Mouse (Mus musculus): ENCODE data around the gene Nme2. TPM values are rescaled to one million over a fixed set of nuclear protein-coding genes. Genes with fewer than 3 reads are reported as not detected.

Gene Nme2
- polyA plus RNA-seq, 1 experiment from 2014 or later = 395 TPM

DNA sequence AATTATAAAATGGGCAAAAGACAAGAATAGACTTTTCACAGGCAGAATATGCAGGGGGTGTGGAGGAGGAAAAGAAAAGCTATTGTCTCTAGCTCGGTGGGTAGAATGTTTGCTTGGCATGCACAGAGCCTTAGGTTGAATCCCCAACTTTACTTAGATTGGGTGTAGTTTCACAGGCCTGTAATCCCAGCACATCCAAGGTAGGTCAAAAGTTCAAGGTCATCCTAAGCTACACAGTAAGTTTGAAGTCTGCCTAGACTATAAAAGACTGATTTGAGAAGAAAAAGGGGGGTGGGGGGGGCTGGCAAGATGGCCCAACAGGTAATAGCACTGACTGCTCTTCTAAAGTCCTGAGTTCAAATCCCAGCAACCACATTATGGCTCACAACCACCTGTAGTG lies 13.7 kb upstream of the Nme2 start:
- Histone ChIP-seq H3K4me2 (ENCODE audit: low read depth, low read length) (no peak overlapping the region), H3K4me3 (ENCODE audit: low read depth, low read length) (no peak overlapping the region), H3K36me3 (ENCODE audit: control insufficient read depth, insufficient read depth, low read length) (peaks cover 10% of the 10 kb centered on the region), H3K27me3 (replicated peaks; ENCODE audit: control insufficient read depth, insufficient read depth, low read length) (no peaks in the 10 kb centered on the region), H3K9me3 (ENCODE audit: control insufficient read depth, low read length) (no peaks in the 10 kb centered on the region), H3K27ac (replicated peaks; ENCODE audit: low read depth, low read length) (no peak overlapping the region), H3K4me1 (ENCODE audit: control insufficient read depth, insufficient read depth, low read length) (peaks cover 9% of the 10 kb centered on the region), H3K9ac (ENCODE audit: low read depth, low read length) (no peak overlapping the region)
- ATAC-seq (ENCODE audit: low read depth) (no peak), DNase-seq (ENCODE audit: low spot score) (no peak)
- WGBS = 83% methylated on average over 1 of the region's 1 CpGs

DNA sequence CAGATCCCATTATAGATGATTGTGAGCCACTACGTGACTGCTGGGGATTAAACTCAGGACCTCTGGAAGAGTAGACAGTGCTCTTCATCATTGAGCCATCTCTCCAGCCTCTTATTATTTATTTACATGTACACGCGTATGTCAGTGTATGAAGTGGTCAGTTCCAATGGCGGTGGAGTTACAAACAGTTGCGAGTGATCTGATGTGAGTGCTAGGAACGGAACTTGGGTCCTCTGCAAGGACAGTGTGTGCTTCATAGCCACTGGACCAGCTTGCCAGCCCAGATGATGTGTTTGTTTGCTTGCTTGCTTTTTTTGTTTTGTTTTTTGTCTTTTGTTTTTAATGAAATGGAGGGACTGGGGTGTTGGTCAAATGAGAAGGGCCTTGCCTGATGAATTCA lies 13.1 kb upstream of the Nme2 start:
- Histone ChIP-seq H3K9me3 (ENCODE audit: control insufficient read depth, low read length) (no peaks in the 10 kb centered on the region), H3K4me1 (ENCODE audit: control insufficient read depth, insufficient read depth, low read length) (peaks cover 9% of the 10 kb centered on the region), H3K9ac (ENCODE audit: low read depth, low read length) (peak overlapping the region; percentile 54; the same call in 1 of the 2 replicates), H3K27ac (replicated peaks; ENCODE audit: low read depth, low read length) (no peak overlapping the region), H3K4me3 (ENCODE audit: low read depth, low read length) (no peak overlapping the region), H3K27me3 (replicated peaks; ENCODE audit: control insufficient read depth, insufficient read depth, low read length) (no peaks in the 10 kb centered on the region), H3K36me3 (ENCODE audit: control insufficient read depth, insufficient read depth, low read length) (peaks cover 17% of the 10 kb centered on the region), H3K4me2 (ENCODE audit: low read depth, low read length) (peak overlapping the region; percentile 61; the same call in 1 of the 2 replicates)
- 89% methylated on average over 6 of the region's 6 CpGs for WGBS
- no peak for ATAC-seq (ENCODE audit: low read depth)
- no peak for DNase-seq (ENCODE audit: low spot score)

DNA sequence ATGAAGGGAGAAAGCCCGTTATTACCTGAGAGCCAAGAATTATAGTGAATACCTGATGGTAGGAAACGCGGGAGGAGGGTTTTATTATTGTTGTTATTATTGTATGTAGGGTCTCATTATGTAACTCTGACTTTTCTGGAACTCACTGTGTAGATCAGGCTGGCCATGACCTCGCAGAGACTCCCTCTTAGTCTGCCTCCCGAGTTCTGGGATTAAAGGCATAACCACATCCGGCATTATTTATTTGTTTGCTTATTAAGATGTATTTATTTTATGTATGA lies 12.7 kb upstream of the Nme2 start:
- peak overlapping the region; percentile 54 for H3K9ac ChIP-seq (ENCODE audit: low read depth, low read length)
- peak overlapping the region; percentile 65; the same call in 1 of the 2 replicates for H3K27ac ChIP-seq (replicated peaks; ENCODE audit: low read depth, low read length)
- ATAC-seq (ENCODE audit: low read depth) (no peak), DNase-seq (ENCODE audit: low spot score) (no peak)
- WGBS = 40% methylated on average over 6 of the region's 6 CpGs
- H3K4me3 ChIP-seq (ENCODE audit: low read depth, low read length) = peak overlapping the region; percentile 72
- H3K36me3 ChIP-seq (ENCODE audit: control insufficient read depth, insufficient read depth, low read length) = peaks cover 20% of the 10 kb centered on the region
- peaks cover 9% of the 10 kb centered on the region for H3K4me1 ChIP-seq (ENCODE audit: control insufficient read depth, insufficient read depth, low read length)
- no peaks in the 10 kb centered on the region for H3K27me3 ChIP-seq (replicated peaks; ENCODE audit: control insufficient read depth, insufficient read depth, low read length)
- H3K4me2 ChIP-seq (ENCODE audit: low read depth, low read length) = peak overlapping the region; percentile 61
- H3K9me3 ChIP-seq (ENCODE audit: control insufficient read depth, low read length) = no peaks in the 10 kb centered on the region

GRCm38 (mm10) chr11:93968005-93968847 lies 12.2 kb upstream of the Nme2 start, which contains the start of the genes Gm20390 and Nme1:
Gm20390 (minus strand) TSS chr11:93968293.
Nme1 (minus strand) TSS chr11:93968521.
- Histone ChIP-seq H3K9me3 (ENCODE audit: control insufficient read depth, low read length) (no peaks in the 10 kb centered on the region), H3K4me1 (ENCODE audit: control insufficient read depth, insufficient read depth, low read length) (peaks cover 9% of the 10 kb centered on the region), H3K36me3 (ENCODE audit: control insufficient read depth, insufficient read depth, low read length) (peaks cover 26% of the 10 kb centered on the region), H3K27ac (replicated peaks; ENCODE audit: low read depth, low read length) (peak within 1 kb of the TSS; percentile 70), H3K4me3 (ENCODE audit: low read depth, low read length) (peak within 1 kb of the TSS; percentile 72), H3K4me2 (ENCODE audit: low read depth, low read length) (peak within 1 kb of the TSS; percentile 61), H3K9ac (ENCODE audit: low read depth, low read length) (peak within 1 kb of the TSS; percentile 76), H3K27me3 (replicated peaks; ENCODE audit: control insufficient read depth, insufficient read depth, low read length) (no peaks in the 10 kb centered on the region)
- under 1% methylated on average over 37 of the region's 40 CpGs for WGBS
- DNase-seq (ENCODE audit: low spot score) (peak; percentile 99), ATAC-seq (ENCODE audit: low read depth) (peak; percentile 96)

DNA sequence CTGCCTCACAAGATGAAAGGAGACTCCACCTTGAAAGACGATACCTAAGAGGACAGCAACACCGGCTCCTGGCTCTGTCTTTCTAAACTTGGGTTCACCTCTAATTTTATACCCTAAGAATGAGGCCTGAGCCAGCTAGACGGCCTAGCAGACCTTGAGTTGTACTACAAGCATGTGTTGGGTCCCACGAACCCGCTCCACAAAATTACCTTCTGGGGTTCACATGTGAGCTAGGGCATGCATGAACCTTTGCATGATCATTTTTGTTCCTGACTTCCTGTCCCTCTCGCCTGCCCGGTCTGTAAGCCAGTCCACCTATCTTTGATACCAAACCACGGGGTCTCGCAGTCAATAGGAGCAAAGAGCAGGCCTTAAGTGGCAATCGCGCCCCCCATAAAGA lies 11.3 kb upstream of the Nme2 start:
- Histone ChIP-seq H3K27ac (replicated peaks; ENCODE audit: low read depth, low read length) (peak overlapping the region; percentile 70), H3K4me3 (ENCODE audit: low read depth, low read length) (peak overlapping the region; percentile 72), H3K9me3 (ENCODE audit: control insufficient read depth, low read length) (no peaks in the 10 kb centered on the region), H3K4me2 (ENCODE audit: low read depth, low read length) (peak overlapping the region; percentile 61), H3K9ac (ENCODE audit: low read depth, low read length) (peak overlapping the region; percentile 76), H3K27me3 (replicated peaks; ENCODE audit: control insufficient read depth, insufficient read depth, low read length) (no peaks in the 10 kb centered on the region), H3K36me3 (ENCODE audit: control insufficient read depth, insufficient read depth, low read length) (peaks cover 34% of the 10 kb centered on the region), H3K4me1 (ENCODE audit: control insufficient read depth, insufficient read depth, low read length) (peaks cover 9% of the 10 kb centered on the region)
- 5% methylated on average over 11 of the region's 11 CpGs for WGBS
- DNase-seq (ENCODE audit: low spot score) (no peak), ATAC-seq (ENCODE audit: low read depth) (no peak)

- H3K9ac ChIP-seq (ENCODE audit: low read depth, low read length) = no peak overlapping the region
- H3K4me1 ChIP-seq (ENCODE audit: control insufficient read depth, insufficient read depth, low read length) = peaks cover 9% of the 10 kb centered on the region
- H3K27me3 ChIP-seq (replicated peaks; ENCODE audit: control insufficient read depth, insufficient read depth, low read length) = no peaks in the 10 kb centered on the region
- H3K4me3 ChIP-seq (ENCODE audit: low read depth, low read length) = no peak overlapping the region
- no peak overlapping the region for H3K4me2 ChIP-seq (ENCODE audit: low read depth, low read length)
- ATAC-seq (ENCODE audit: low read depth) = no peak
- no peak overlapping the region for H3K27ac ChIP-seq (replicated peaks; ENCODE audit: low read depth, low read length)
- H3K36me3 ChIP-seq (ENCODE audit: control insufficient read depth, insufficient read depth, low read length) = peaks cover 48% of the 10 kb centered on the region
- 89% methylated on average over 6 of the region's 6 CpGs for WGBS
- H3K9me3 ChIP-seq (ENCODE audit: control insufficient read depth, low read length) = no peaks in the 10 kb centered on the region
- no peak for DNase-seq (ENCODE audit: low spot score)
These were observed 9.3 kb upstream of the Nme2 start for GRCm38 (mm10) chr11:93965391-93965790.

DNA sequence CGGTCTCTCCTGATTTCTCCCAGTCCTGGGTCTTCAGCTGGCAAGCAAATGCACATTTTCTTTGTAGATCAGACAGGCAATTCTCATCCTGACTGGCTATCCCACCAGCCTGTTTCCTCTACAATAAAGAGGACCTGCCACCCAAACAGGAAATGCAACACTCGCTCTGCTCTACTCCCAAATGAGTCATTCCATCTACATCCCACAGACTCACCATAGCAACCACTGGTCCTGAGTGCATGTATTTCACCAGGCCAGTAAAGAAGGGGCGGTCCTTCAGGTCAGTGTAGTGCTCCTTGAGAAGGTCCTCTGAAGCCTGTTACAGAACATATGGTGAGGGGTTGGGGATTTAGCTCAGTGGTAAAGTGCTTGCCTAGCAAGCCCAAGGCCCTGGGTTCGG lies 7.0 kb upstream of the Nme2 start:
- no peak overlapping the region for H3K4me2 ChIP-seq (ENCODE audit: low read depth, low read length)
- H3K27me3 ChIP-seq (replicated peaks; ENCODE audit: control insufficient read depth, insufficient read depth, low read length) = no peaks in the 10 kb centered on the region
- no peak for ATAC-seq (ENCODE audit: low read depth)
- H3K9me3 ChIP-seq (ENCODE audit: control insufficient read depth, low read length) = no peaks in the 10 kb centered on the region
- DNase-seq (ENCODE audit: low spot score) = no peak
- H3K4me3 ChIP-seq (ENCODE audit: low read depth, low read length) = no peak overlapping the region
- H3K36me3 ChIP-seq (ENCODE audit: control insufficient read depth, insufficient read depth, low read length) = peaks cover 69% of the 10 kb centered on the region
- no peak overlapping the region for H3K27ac ChIP-seq (replicated peaks; ENCODE audit: low read depth, low read length)
- no peak overlapping the region for H3K9ac ChIP-seq (ENCODE audit: low read depth, low read length)
- H3K4me1 ChIP-seq (ENCODE audit: control insufficient read depth, insufficient read depth, low read length) = peaks cover 5% of the 10 kb centered on the region
- WGBS = 90% methylated on average over 4 of the region's 4 CpGs

- H3K9ac ChIP-seq (ENCODE audit: low read depth, low read length) = no peak overlapping the region
- no peaks in the 10 kb centered on the region for H3K9me3 ChIP-seq (ENCODE audit: control insufficient read depth, low read length)
- H3K4me1 ChIP-seq (ENCODE audit: control insufficient read depth, insufficient read depth, low read length) = 0 out of 2 replicates have a peak, but pooled peaks cover 1% of the 10 kb centered on the region
- no peak overlapping the region for H3K4me2 ChIP-seq (ENCODE audit: low read depth, low read length)
- DNase-seq (ENCODE audit: low spot score) = no peak
- no peaks in the 10 kb centered on the region for H3K27me3 ChIP-seq (replicated peaks; ENCODE audit: control insufficient read depth, insufficient read depth, low read length)
- H3K36me3 ChIP-seq (ENCODE audit: control insufficient read depth, insufficient read depth, low read length) = peaks cover 74% of the 10 kb centered on the region
- H3K27ac ChIP-seq (replicated peaks; ENCODE audit: low read depth, low read length) = no peak overlapping the region
- no peak overlapping the region for H3K4me3 ChIP-seq (ENCODE audit: low read depth, low read length)
- 94% methylated on average over 6 of the region's 6 CpGs for WGBS
- no peak for ATAC-seq (ENCODE audit: low read depth)
These were observed 5.4 kb upstream of the Nme2 start for GRCm38 (mm10) chr11:93961482-93961881.

GRCm38 (mm10) chr11:93957746-93958145 lies 1.7 kb upstream of the Nme2 start:
- no peak for ATAC-seq (ENCODE audit: low read depth)
- Histone ChIP-seq H3K4me1 (ENCODE audit: control insufficient read depth, insufficient read depth, low read length) (peaks cover 17% of the 10 kb centered on the region), H3K27me3 (replicated peaks; ENCODE audit: control insufficient read depth, insufficient read depth, low read length) (no peaks in the 10 kb centered on the region), H3K4me3 (ENCODE audit: low read depth, low read length) (no peak overlapping the region), H3K27ac (replicated peaks; ENCODE audit: low read depth, low read length) (no peak overlapping the region), H3K9ac (ENCODE audit: low read depth, low read length) (no peak overlapping the region), H3K36me3 (ENCODE audit: control insufficient read depth, insufficient read depth, low read length) (peaks cover 57% of the 10 kb centered on the region), H3K4me2 (ENCODE audit: low read depth, low read length) (no peak overlapping the region), H3K9me3 (ENCODE audit: control insufficient read depth, low read length) (no peaks in the 10 kb centered on the region)
- no peak for DNase-seq (ENCODE audit: low spot score)
- WGBS = 81% methylated on average over 4 of the region's 4 CpGs
